Mouse (Mus musculus) liver, embryonic 14.5 days (tissue): ENCODE data around the gene Snai1. TPM values are rescaled to one million over a fixed set of nuclear protein-coding genes. Genes with fewer than 3 reads are reported as not detected.

ENCODE experiments used
- ATAC-seq: fragments of 200-750 bp; cut with Nextera tagmentation; 2 replicates; pipeline ENCODE4 v1.8.0; 2017; ENCODE audit warnings: moderate number of reproducible peaks, mild to moderate bottlenecking, moderate library complexity; ENCODE audit not compliant: insufficient read depth
- DNase-seq, 3 experiments: peaks; one replicate each; pipeline ENCODE4 v3.0.0-alpha.2; 2012 to 2013; ENCODE audit warnings: low read depth in 3 of 3, low spot score in 3 of 3
- H3K27ac ChIP-seq: fragments of 300-500 bp; sonication (generic); 2 replicates; pipeline ENCODE4 v1.5.1; 2014; ENCODE audit warnings: moderate library complexity, mild to moderate bottlenecking, control low read depth, inconsistent platforms
- H3K27me3 ChIP-seq: fragments of 300-500 bp; sonication (generic); 2 replicates; pipeline ENCODE4 v1.6.1; 2014; ENCODE audit warnings: mild to moderate bottlenecking, low read length, moderate library complexity; ENCODE audit not compliant: control insufficient read depth, insufficient read depth
- H3K36me3 ChIP-seq: fragments of 300-500 bp; sonication (generic); replicated peaks from 2 replicates; pipeline ENCODE4 v1.6.1; 2014; ENCODE audit warnings: low read depth; ENCODE audit not compliant: control insufficient read depth, insufficient read depth
- H3K4me1 ChIP-seq, 2 experiments: fragments of 200-500 bp in 1 of 2; fragments of 300-500 bp in 1 of 2; sonication (generic) in 1 of 2; replicated peaks; 2 replicates each; pipeline ENCODE4 v1.6.1; 2012 to 2014; ENCODE audit warnings: antibody characterized with exemption in 1 of 2, inconsistent platforms in 1 of 2, low read length in 1 of 2; ENCODE audit not compliant: control insufficient read depth in 2 of 2, insufficient read depth in 2 of 2
- H3K4me2 ChIP-seq: fragments of 300-500 bp; sonication (generic); 2 replicates; pipeline ENCODE4 v1.6.1; 2014; ENCODE audit warnings: low read depth, mild to moderate bottlenecking, control low read depth, moderate library complexity
- H3K4me3 ChIP-seq, 2 experiments: fragments of 200-500 bp in 1 of 2; fragments of 300-500 bp in 1 of 2; sonication (generic) in 1 of 2; 2 replicates each; pipeline ENCODE4 v1.5.1; 2012 to 2014; ENCODE audit warnings: low read depth in 2 of 2, low read length in 2 of 2, mild to moderate bottlenecking in 2 of 2, control low read depth in 1 of 2, inconsistent platforms in 1 of 2, moderate library complexity in 1 of 2; ENCODE audit not compliant: insufficient read depth in 1 of 2
- H3K9ac ChIP-seq: fragments of 300-500 bp; sonication (generic); replicated peaks from 2 replicates; pipeline ENCODE4 v1.6.1; 2014; ENCODE audit warnings: mild to moderate bottlenecking, control low read depth, moderate library complexity
- H3K9me3 ChIP-seq: fragments of 300-500 bp; sonication (generic); 2 replicates; pipeline ENCODE4 v1.6.1; 2016; ENCODE audit warnings: low read length, mixed read lengths; ENCODE audit not compliant: control insufficient read depth
- CTCF ChIP-seq: IDR thresholded peaks from 2 replicates; pipeline ENCODE4 v1.5.1; 2016; ENCODE audit warnings: antibody characterized with exemption, low read depth, control low read depth
- EP300 ChIP-seq: IDR thresholded peaks from 2 replicates; pipeline ENCODE4 v1.6.1; 2016; ENCODE audit warnings: antibody characterized with exemption, low read depth
- WGBS: fragments of 180-500 bp; shearing (Covaris S2); extraction: QIAGEN DNeasy Blood & Tissue Kit; methylation state at CpG from one replicate; pipeline ENCODE4 v1.1.7; 2014; ENCODE audit not compliant: insufficient replicate concordance; 5-methylcytosine and 5-hydroxymethylcytosine counted together
- polyA plus RNA-seq, 2 experiments: library from polyadenylated mRNA; depleted of rRNA in 1 of 2; stranded (reverse) in 1 of 2; unstranded in 1 of 2; fragments of >200 nt; fragmentation: Nextera tagmentation in 1 of 2; extraction: Ambion mirVana in 1 of 2; gene quantifications; 2 replicates each; pipeline versions ENCODE4 v1.2.1 to v1.2.3; 2012 to 2014

The Snai1 gene
- polyA plus RNA-seq, 2 experiments: 1.1 to 2.2 TPM

GRCm38 (mm10) chr2:167512365-167512764 is 25.6 kb upstream of the Snai1 start:
- no peak overlapping the region for H3K27ac ChIP-seq
- H3K36me3 ChIP-seq: peaks cover 41% of the 10 kb centered on the region
- H3K27me3 ChIP-seq: no peaks in the 10 kb centered on the region
- DNase-seq: no peak
- H3K9me3 ChIP-seq: no peaks in the 10 kb centered on the region
- WGBS: 89% methylated on average over 9 of the region's 9 CpGs
- peaks cover 8 to 12% of the 10 kb centered on the region in 2 experiments for H3K4me1 ChIP-seq
- no peak overlapping the region for H3K9ac ChIP-seq
- TF ChIP-seq CTCF: no peak
- no peak for TF ChIP-seq EP300
- ATAC-seq: no peak
- H3K4me3 ChIP-seq: no peak overlapping the region
- H3K4me2 ChIP-seq: no peak overlapping the region

- Histone ChIP-seq H3K27ac (no peak overlapping the region), H3K4me1 (peaks cover 8 to 12% of the 10 kb centered on the region in 2 experiments), H3K4me2 (no peak overlapping the region), H3K4me3 (no peak overlapping the region), H3K9ac (no peak overlapping the region), H3K9me3 (no peaks in the 10 kb centered on the region), H3K36me3 (peaks cover 40% of the 10 kb centered on the region), H3K27me3 (no peaks in the 10 kb centered on the region)
- no peak for TF ChIP-seq EP300
- TF ChIP-seq CTCF: peak; percentile 67
- 74% methylated on average over 5 of the region's 5 CpGs for WGBS
- no peak for ATAC-seq
- no peak for DNase-seq
These were observed 25.0 kb upstream of the Snai1 start for GRCm38 (mm10) chr2:167512970-167513369.

- Histone ChIP-seq H3K27me3 (no peaks in the 10 kb centered on the region), H3K9me3 (no peaks in the 10 kb centered on the region), H3K9ac (no peak overlapping the region), H3K36me3 (peaks cover 29% of the 10 kb centered on the region), H3K4me1 (peaks cover 8 to 12% of the 10 kb centered on the region in 2 experiments), H3K4me2 (no peak overlapping the region), H3K27ac (no peak overlapping the region), H3K4me3 (no peak overlapping the region)
- TF ChIP-seq EP300: no peak
- no peak for TF ChIP-seq CTCF
- ATAC-seq (no peak), DNase-seq (no peak)
- WGBS: 82% methylated on average over 4 of the region's 4 CpGs
These were observed 23.4 kb upstream of the Snai1 start for GRCm38 (mm10) chr2:167514641-167515040.

DNA sequence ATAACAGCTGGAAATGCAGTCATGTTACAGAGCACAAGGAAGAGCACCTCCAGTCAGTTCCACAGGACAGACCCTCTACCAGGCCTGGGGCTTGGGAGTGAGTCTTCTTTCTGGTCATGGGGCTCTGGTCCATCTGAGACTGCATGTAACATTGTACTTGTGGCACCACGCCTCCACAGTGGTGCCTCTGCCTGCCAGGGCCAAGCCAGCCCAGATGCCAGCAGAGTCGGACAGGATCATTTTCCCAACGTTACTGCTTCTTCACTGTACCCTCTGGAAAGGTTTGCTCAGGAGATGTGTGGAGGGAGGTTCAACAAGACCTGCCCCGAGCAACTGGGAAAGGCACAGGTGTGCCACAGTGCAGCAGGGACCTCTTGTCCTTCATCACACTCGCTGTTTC is 22.3 kb upstream of the Snai1 start:
- ATAC-seq: no peak
- Histone ChIP-seq H3K9me3 (no peaks in the 10 kb centered on the region), H3K36me3 (peaks cover 29% of the 10 kb centered on the region), H3K4me1 (peaks cover 0 to 4% of the 10 kb centered on the region in 2 experiments; a peak in 3 of 4 replicates), H3K27ac (no peak overlapping the region), H3K27me3 (no peaks in the 10 kb centered on the region), H3K4me2 (no peak overlapping the region), H3K9ac (no peak overlapping the region), H3K4me3 (no peak overlapping the region)
- no peak for DNase-seq
- WGBS: 66% methylated on average over 5 of the region's 5 CpGs
- TF ChIP-seq EP300 (no peak), CTCF (no peak)

GRCm38 (mm10) chr2:167519606-167520252 is 18.3 kb upstream of the Snai1 start:
- H3K27ac ChIP-seq: no peak overlapping the region
- H3K27me3 ChIP-seq: no peaks in the 10 kb centered on the region
- H3K9ac ChIP-seq: no peak overlapping the region
- H3K4me3 ChIP-seq: no peak overlapping the region
- no peaks in the 10 kb centered on the region for H3K9me3 ChIP-seq
- DNase-seq (no peak), ATAC-seq (no peak)
- WGBS: 62% methylated on average over 5 of the region's 5 CpGs
- TF ChIP-seq CTCF (peak; percentile 65), EP300 (no peak)
- H3K4me2 ChIP-seq: no peak overlapping the region
- H3K4me1 ChIP-seq: no peaks in the 10 kb centered on the region
- H3K36me3 ChIP-seq: peaks cover 8% of the 10 kb centered on the region; the same call in 1 of the 2 replicates
